Mouse (Mus musculus) CD4-positive, CD25-positive, alpha-beta regulatory T cell, adult 2 months (primary cell): ENCODE data around the gene Tspan11.

Experiments
- DNase-seq: peaks from one replicate; pipeline ENCODE4 v3.0.0-alpha.2; 2012; ENCODE audit warnings: low read depth, low spot score

The Tspan11 gene

DNA sequence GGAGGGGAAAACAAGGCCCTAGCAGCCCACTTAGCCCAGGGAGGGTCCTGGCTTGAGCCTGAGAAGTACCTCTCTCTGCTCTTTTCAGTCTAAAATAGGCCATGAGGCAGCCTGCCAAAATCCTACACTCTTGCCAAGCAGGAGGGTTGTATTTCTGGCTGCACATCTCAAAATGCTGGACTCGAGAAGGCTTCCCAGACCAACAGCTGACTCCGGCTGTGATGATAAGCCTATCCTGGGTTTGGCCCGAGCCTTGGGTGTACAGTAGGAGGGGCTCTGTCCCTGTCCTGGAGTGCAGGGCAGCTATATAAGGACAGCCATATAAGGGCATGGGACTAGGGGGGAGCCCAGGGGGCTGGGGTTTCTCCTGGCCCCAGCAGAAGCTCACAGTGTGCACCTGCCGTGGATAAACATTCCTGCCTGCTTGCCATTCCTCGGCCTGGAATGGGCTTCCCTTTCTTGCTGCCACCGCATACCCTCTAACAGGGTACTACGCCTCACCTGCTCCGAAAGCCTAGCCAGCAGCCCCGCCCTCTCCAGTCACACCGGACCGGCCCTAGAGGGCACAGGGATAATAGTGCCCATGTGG, 102.3 kb downstream of the Tspan11 start:
- no peak for DNase-seq

GRCm38 (mm10) chr6:127991509-127992176, 104.3 kb downstream of the Tspan11 start:
- peak; percentile 66 for DNase-seq

DNA sequence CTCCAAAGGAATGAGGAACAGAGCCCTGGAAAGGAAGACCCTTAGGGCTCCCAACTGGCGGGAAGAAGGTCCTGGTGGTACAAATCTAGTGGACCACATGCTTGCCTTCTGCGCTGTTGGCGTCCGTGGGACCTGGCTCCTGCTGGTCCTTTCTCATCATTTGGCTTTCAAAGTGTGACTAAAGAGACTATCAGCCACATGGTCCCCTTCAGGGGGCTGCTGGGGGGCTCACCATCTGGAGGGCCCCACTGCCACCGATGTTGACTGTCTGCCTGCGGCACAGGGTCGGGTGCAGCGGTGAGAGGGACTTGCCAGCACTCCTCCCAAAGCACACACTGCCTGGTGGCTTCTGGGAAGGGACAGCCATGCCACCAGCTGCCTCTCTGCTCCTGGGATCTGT, 105.6 kb downstream of the Tspan11 start:
- DNase-seq, result no peak

DNA sequence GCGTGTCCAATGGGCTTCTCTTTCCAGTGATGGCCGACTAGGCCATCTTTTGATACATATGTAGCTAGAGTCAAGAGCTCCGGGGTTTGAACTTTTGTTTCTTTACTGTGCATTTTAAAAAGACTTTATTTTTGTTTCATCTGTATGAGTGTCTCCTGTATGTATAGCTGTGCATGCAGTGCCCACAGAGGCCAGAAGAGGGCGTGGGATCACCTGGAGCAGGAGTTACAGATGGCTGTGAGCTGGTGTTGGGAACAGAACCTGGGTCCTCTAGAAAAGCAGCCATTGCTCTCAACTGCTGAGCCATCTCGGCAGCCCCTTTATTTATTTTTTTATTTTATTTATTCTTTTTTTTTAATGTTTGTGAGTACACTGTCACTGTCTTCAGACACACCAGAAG, 109.5 kb downstream of the Tspan11 start:
- DNase-seq, result peak; percentile 25

DNA sequence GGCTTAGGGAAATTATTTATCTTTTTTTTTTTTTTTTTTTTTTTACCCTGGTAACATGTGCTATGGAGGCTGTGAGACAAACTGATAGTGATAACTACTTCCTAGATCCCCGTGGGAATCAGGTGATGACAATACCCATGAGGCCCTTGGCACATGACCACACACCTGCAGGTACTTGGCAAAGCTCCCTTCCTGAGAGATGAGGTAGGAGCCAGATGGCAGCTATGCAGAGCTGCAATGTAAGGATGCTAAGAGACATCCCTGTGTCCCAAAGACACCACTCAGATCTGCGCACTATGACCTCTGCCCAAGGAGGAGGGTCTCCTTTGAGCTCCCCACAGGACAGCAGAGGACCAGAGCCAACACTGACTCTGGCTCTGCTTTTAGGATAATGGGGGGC, 111.7 kb downstream of the Tspan11 start:
- no peak for DNase-seq

DNA sequence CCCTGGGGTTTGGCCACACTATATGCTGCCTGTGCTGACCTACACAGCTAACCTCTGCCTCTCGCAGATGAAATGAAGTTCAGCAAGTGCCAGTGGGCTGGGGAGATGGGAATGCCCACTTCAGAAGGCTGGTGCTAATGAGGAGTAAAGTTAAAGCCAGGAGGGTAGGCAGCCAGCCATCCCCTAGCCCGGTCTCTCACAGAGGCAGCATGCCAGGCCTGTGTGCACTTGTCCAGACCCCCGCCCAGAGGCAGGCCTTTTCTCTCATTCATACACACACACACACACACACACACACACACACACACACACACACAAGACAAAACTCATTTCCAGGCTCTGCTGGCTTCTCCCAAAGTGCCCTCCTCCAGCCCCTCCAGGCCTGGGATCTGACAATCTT, 113.4 kb downstream of the Tspan11 start:
- no peak for DNase-seq

DNA sequence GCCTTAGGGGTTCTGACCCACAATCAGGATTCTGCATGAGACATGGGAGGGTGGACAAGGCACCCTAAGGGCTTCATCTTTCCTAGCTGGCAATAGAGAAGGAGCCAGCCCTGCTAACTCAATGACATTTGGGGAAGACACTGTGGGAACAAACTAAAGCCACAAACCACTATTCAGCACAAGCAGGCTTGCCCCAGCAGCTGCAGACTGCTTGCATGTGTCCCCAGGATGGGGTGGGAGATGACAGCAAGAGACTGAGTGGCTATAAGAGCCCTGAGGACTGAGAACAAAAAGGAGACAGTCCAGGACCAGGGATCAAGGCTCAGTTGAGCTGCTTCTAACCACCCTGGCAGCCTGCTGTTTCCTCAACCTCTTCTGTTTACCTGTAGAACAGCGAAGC, 114.2 kb downstream of the Tspan11 start:
- DNase-seq, result no peak

GRCm38 (mm10) chr6:128002104-128002503, 114.7 kb downstream of the Tspan11 start:
- DNase-seq, result no peak

- no peak for DNase-seq
These were observed 115.3 kb downstream of the Tspan11 start for GRCm38 (mm10) chr6:128002667-128003066.

GRCm38 (mm10) chr6:128003542-128003941, 116.2 kb downstream of the Tspan11 start:
- no peak for DNase-seq
